Mouse (Mus musculus) retina, postnatal 1 day (tissue): Measurements from ENCODE around the gene Cuedc2.

Experiments used
- DNase-seq: peaks from one replicate; pipeline ENCODE4 v3.0.0-alpha.2; 2012

Gene Cuedc2

GRCm38 (mm10) chr19:46339287-46339971 is 927 bp upstream of the Cuedc2 start:
- no peak for DNase-seq

GRCm38 (mm10) chr19:46338942-46339286 is 412 bp upstream of the Cuedc2 start:
- DNase-seq: no peak

GRCm38 (mm10) chr19:46337719-46338330 is 677 bp downstream of the Cuedc2 start:
- DNase-seq: no peak

- DNase-seq: no peak
These were observed 4.6 kb downstream of the Cuedc2 start for GRCm38 (mm10) chr19:46333906-46334305.

GRCm38 (mm10) chr19:46332721-46333339 is 5.7 kb downstream of the Cuedc2 start:
- DNase-seq: no peak

GRCm38 (mm10) chr19:46331936-46332335 is 6.6 kb downstream of the Cuedc2 start:
- no peak for DNase-seq

- no peak for DNase-seq
These were observed 7.2 kb downstream of the Cuedc2 start for GRCm38 (mm10) chr19:46331326-46331725.

- no peak for DNase-seq
These were observed 7.8 kb downstream of the Cuedc2 start for GRCm38 (mm10) chr19:46330696-46331095.

GRCm38 (mm10) chr19:46329951-46330350 is 8.6 kb downstream of the Cuedc2 start:
- peak; percentile 86 for DNase-seq

GRCm38 (mm10) chr19:46329031-46329641 is 9.4 kb downstream of the Cuedc2 start:
- DNase-seq: no peak

GRCm38 (mm10) chr19:46328081-46329030 is 10.1 kb downstream of the Cuedc2 start, which contains the start of gene Fbxl15:
Gene Fbxl15, plus strand, starts transcription at chr19:46328184.
- peak; percentile 98 for DNase-seq

- no peak for DNase-seq
These were observed 10.9 kb downstream of the Cuedc2 start for GRCm38 (mm10) chr19:46327531-46328064.

- DNase-seq: peak; percentile 78
These were observed 11.7 kb downstream of the Cuedc2 start, which contains the start of gene Psd for GRCm38 (mm10) chr19:46326756-46327305. Gene Psd, minus strand, starts transcription at chr19:46327156.

GRCm38 (mm10) chr19:46326019-46326755 is 12.3 kb downstream of the Cuedc2 start:
- DNase-seq: peak; percentile 42

- DNase-seq: no peak
These were observed 13.6 kb downstream of the Cuedc2 start for GRCm38 (mm10) chr19:46324918-46325317.

- DNase-seq: no peak
These were observed 14.1 kb downstream of the Cuedc2 start for GRCm38 (mm10) chr19:46324366-46324765.

- no peak for DNase-seq
These were observed 14.8 kb downstream of the Cuedc2 start for GRCm38 (mm10) chr19:46323716-46324115.

GRCm38 (mm10) chr19:46322996-46323572 is 15.4 kb downstream of the Cuedc2 start:
- DNase-seq: no peak

- no peak for DNase-seq
These were observed 16.1 kb downstream of the Cuedc2 start for GRCm38 (mm10) chr19:46322144-46322995.
